Mouse (Mus musculus): ENCODE measurements at regions not wholly inside any gene's neighbourhood (a gene's known extent, or its start where the extent isn't known, plus 50 kb on each side); places are given as distances from the start of the nearest gene placed in this dataset.

DNA sequence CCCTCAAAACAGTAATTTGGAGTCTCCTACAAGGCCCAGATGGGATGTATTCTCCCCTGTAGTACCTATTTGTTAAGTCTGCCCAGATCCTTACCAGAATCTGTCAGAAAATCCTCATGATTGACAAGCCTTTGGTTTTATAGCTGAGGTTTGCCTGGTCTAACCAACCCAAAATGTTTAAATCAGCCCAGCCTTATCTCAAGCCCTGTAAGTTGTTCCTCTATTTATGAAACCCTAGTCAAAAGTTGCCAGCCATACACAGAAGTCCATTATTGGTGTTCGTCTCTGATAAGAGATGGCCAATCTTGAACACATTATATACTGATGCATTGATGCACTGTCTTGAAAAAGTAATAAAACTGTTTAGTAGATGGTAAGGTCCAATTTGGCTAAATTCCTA is 239.9 kb upstream of the Hnrnpa3 start:
- no peak overlapping the region for H3K4me3 ChIP-seq (ENCODE audit: control insufficient read depth in 1 of 2, insufficient read depth in 1 of 2, low read depth in 2 of 2, low read length in 2 of 2)
- peak; percentile 35 for DNase-seq (ENCODE audit: low read depth, low spot score)
- peaks cover 0 to 8% of the 10 kb centered on the region in 2 experiments for H3K27me3 ChIP-seq (ENCODE audit: control insufficient read depth in 1 of 2, insufficient read depth in 2 of 2, low read length in 2 of 2)
- no peaks in the 10 kb centered on the region for H3K79me2 ChIP-seq (ENCODE audit: control insufficient read depth, insufficient read depth, low read length, poor library complexity)
- no peak overlapping the region for H3K27ac ChIP-seq (ENCODE audit: control insufficient read depth, low read depth, low read length)
- H3K4me1 ChIP-seq (ENCODE audit: control insufficient read depth in 1 of 2, insufficient read depth in 2 of 2, low read length in 2 of 2): no peaks in the 10 kb centered on the region
- H3K9ac ChIP-seq (ENCODE audit: control insufficient read depth, low read depth, low read length, poor library complexity, severe bottlenecking): no peak overlapping the region
- H3K36me3 ChIP-seq (ENCODE audit: control insufficient read depth in 1 of 2, insufficient read depth in 2 of 2, low read length in 2 of 2): no peaks in the 10 kb centered on the region
- H3K9me3 ChIP-seq (replicated peaks; ENCODE audit: insufficient read depth, low read length): no peaks in the 10 kb centered on the region
- TF ChIP-seq TCF12 (IDR thresholded peaks at IDR 0.05; ENCODE audit: low read depth, low read length): 0 out of 2 replicates have a peak, but pooled peaks have one; percentile 14
- no peak for TF ChIP-seq HCFC1 (IDR thresholded peaks at IDR 0.05; ENCODE audit: low read depth, low read length)
- TF ChIP-seq CTCF (IDR thresholded peaks at IDR 0.05 in 2 of 3, conservative IDR thresholded peaks at IDR 0.05 in 1 of 3; ENCODE audit: control insufficient read depth in 1 of 3, insufficient read depth in 1 of 3, low read depth in 2 of 3, low read length in 3 of 3, poor library complexity in 1 of 3, severe bottlenecking in 1 of 3): no peak
- peak in 1 of 2 experiments; percentile 36; a peak in 1 of 4 replicates for TF ChIP-seq EP300 (IDR thresholded peaks at IDR 0.05; ENCODE audit: low read depth in 1 of 2, low read length in 2 of 2)
- TF ChIP-seq BHLHE40 (IDR thresholded peaks at IDR 0.05; ENCODE audit: borderline replicate concordance, low read depth, low read length): no peak
- TF ChIP-seq GATA1 (IDR thresholded peaks at IDR 0.05; ENCODE audit: low read depth, low read length): peak; percentile 65
- TF ChIP-seq RCOR1 (IDR thresholded peaks at IDR 0.05; ENCODE audit: low read depth, low read length): peak; percentile 74; the same call in 1 of the 2 replicates
- TF ChIP-seq KAT2A (conservative IDR thresholded peaks at IDR 0.05; ENCODE audit: low read depth, low read length): no peak

- DNase-seq (ENCODE audit: low read depth, low spot score): no peak
- no peaks in the 10 kb centered on the region for H3K4me1 ChIP-seq (ENCODE audit: control insufficient read depth in 1 of 2, insufficient read depth in 2 of 2, low read length in 2 of 2)
- no peaks in the 10 kb centered on the region for H3K36me3 ChIP-seq (ENCODE audit: control insufficient read depth in 1 of 2, insufficient read depth in 2 of 2, low read length in 2 of 2)
- H3K4me3 ChIP-seq (ENCODE audit: control insufficient read depth in 1 of 2, insufficient read depth in 1 of 2, low read depth in 2 of 2, low read length in 2 of 2): no peak overlapping the region
- peaks cover 3 to 10% of the 10 kb centered on the region in 2 experiments for H3K27me3 ChIP-seq (ENCODE audit: control insufficient read depth in 1 of 2, insufficient read depth in 2 of 2, low read length in 2 of 2)
- H3K9me3 ChIP-seq (replicated peaks; ENCODE audit: insufficient read depth, low read length): no peaks in the 10 kb centered on the region
- no peak overlapping the region for H3K9ac ChIP-seq (ENCODE audit: control insufficient read depth, low read depth, low read length, poor library complexity, severe bottlenecking)
- TF ChIP-seq EP300 (IDR thresholded peaks at IDR 0.05; ENCODE audit: low read depth in 1 of 2, low read length in 2 of 2) (no peak), CHD1 (IDR thresholded peaks at IDR 0.05; ENCODE audit: low read depth, low read length) (no peak), TAL1 (IDR thresholded peaks at IDR 0.05; ENCODE audit: low read length) (no peak), TBP (IDR thresholded peaks at IDR 0.05; ENCODE audit: low read depth, low read length) (no peak), HCFC1 (IDR thresholded peaks at IDR 0.05; ENCODE audit: low read depth, low read length) (no peak), MEF2A (IDR thresholded peaks at IDR 0.05; ENCODE audit: extremely low read depth, insufficient replicate concordance, low read depth, low read length, poor library complexity, severe bottlenecking) (no peak), NELFE (IDR thresholded peaks at IDR 0.05; ENCODE audit: low read depth, low read length) (no peak), ZKSCAN1 (IDR thresholded peaks at IDR 0.05; ENCODE audit: low read depth, low read length) (no peak), POLR2A (IDR thresholded peaks at IDR 0.05; ENCODE audit: control insufficient read depth in 1 of 2, insufficient read depth in 1 of 2, low read depth in 1 of 2, low read length in 2 of 2, poor library complexity in 1 of 2) (no peak), TCF12 (IDR thresholded peaks at IDR 0.05; ENCODE audit: low read depth, low read length) (no peak)
- no peak overlapping the region for H3K27ac ChIP-seq (ENCODE audit: control insufficient read depth, low read depth, low read length)
- no peaks in the 10 kb centered on the region for H3K79me2 ChIP-seq (ENCODE audit: control insufficient read depth, insufficient read depth, low read length, poor library complexity)
Measured at GRCm38 (mm10) chr2:75422798-75423685, 236.0 kb upstream of the Hnrnpa3 start.

All from MEL (cell line).